Mouse (Mus musculus) erythroblast, embryonic 14.5 days (primary cell): ENCODE data around the gene Sdf2l1. TPM values are rescaled to one million over a fixed set of nuclear protein-coding genes. Genes with fewer than 3 reads are reported as not detected.
A peak's percentile ranks its signal among the peaks of the same experiment; 100 is the strongest.

Source experiments
- H3K27me3 ChIP-seq: 2 replicates; pipeline ENCODE4 v1.6.1; 2012; ENCODE audit warnings: inconsistent platforms; ENCODE audit not compliant: control insufficient read depth
- H3K36me3 ChIP-seq: 2 replicates; pipeline ENCODE4 v1.6.1; 2012; ENCODE audit warnings: mild to moderate bottlenecking, inconsistent platforms; ENCODE audit not compliant: control insufficient read depth
- H3K4me1 ChIP-seq: 2 replicates; pipeline ENCODE4 v1.6.1; 2012; ENCODE audit warnings: inconsistent platforms; ENCODE audit not compliant: control insufficient read depth
- H3K4me3 ChIP-seq: replicated peaks from 2 replicates; pipeline ENCODE3; 2012; ENCODE audit warnings: moderate library complexity, mild to moderate bottlenecking, inconsistent platforms
- H3K9me3 ChIP-seq: 2 replicates; pipeline ENCODE4 v1.6.1; 2012; ENCODE audit warnings: low read length, inconsistent platforms, mixed read lengths; ENCODE audit not compliant: control insufficient read depth
- GATA1 ChIP-seq: IDR thresholded peaks from 2 replicates; pipeline ENCODE4 v1.6.1; 2012; ENCODE audit warnings: low read length, inconsistent platforms, mixed read lengths
- TAL1 ChIP-seq: IDR thresholded peaks from 3 replicates; pipeline ENCODE4 v1.6.1; 2012; ENCODE audit warnings: low read length, inconsistent platforms, mixed read lengths
- polyA plus RNA-seq: library from polyadenylated mRNA; stranded (reverse); fragments of >175 nt; gene quantifications from 2 replicates; pipeline ENCODE4 v1.2.3, GENCODE M21; 2012

Gene Sdf2l1
- polyA plus RNA-seq, 1 experiment: 8.8 TPM

- Histone ChIP-seq H3K27me3 (no peaks in the 10 kb centered on the region), H3K9me3 (no peaks in the 10 kb centered on the region), H3K4me1 (peaks cover 48% of the 10 kb centered on the region), H3K36me3 (peaks cover 18% of the 10 kb centered on the region), H3K4me3 (no peak overlapping the region)
- TF ChIP-seq GATA1 (no peak), TAL1 (no peak)
These were observed 4.9 kb downstream of the Sdf2l1 start for GRCm38 (mm10) chr16:17127292-17127691.

- H3K27me3 ChIP-seq: no peaks in the 10 kb centered on the region
- no peak for TF ChIP-seq GATA1
- no peak for TF ChIP-seq TAL1
- H3K4me3 ChIP-seq: peak within 1 kb of the TSS; percentile 72
- peaks cover 30% of the 10 kb centered on the region for H3K4me1 ChIP-seq
- peaks cover 32% of the 10 kb centered on the region for H3K36me3 ChIP-seq
- no peaks in the 10 kb centered on the region for H3K9me3 ChIP-seq
These were observed 7.2 kb downstream of the Sdf2l1 start, which contains the start of gene 2610318N02Rik for GRCm38 (mm10) chr16:17124871-17125520. Gene 2610318N02Rik, minus strand, starts transcription at chr16:17125167.

- TF ChIP-seq GATA1: no peak
- no peak for TF ChIP-seq TAL1
- Histone ChIP-seq H3K4me1 (peaks cover 28% of the 10 kb centered on the region), H3K4me3 (peak overlapping the region; percentile 72), H3K9me3 (no peaks in the 10 kb centered on the region), H3K27me3 (no peaks in the 10 kb centered on the region), H3K36me3 (peaks cover 33% of the 10 kb centered on the region)
These were observed 7.9 kb downstream of the Sdf2l1 start for GRCm38 (mm10) chr16:17124119-17124870.

GRCm38 (mm10) chr16:17121569-17121968 lies 10.6 kb downstream of the Sdf2l1 start:
- Histone ChIP-seq H3K36me3 (peaks cover 39% of the 10 kb centered on the region), H3K4me3 (no peak overlapping the region)
- no peak for TF ChIP-seq GATA1
- no peak for TF ChIP-seq TAL1

GRCm38 (mm10) chr16:17117309-17117799 lies 14.8 kb downstream of the Sdf2l1 start:
- no peaks in the 10 kb centered on the region for H3K4me1 ChIP-seq
- H3K27me3 ChIP-seq: no peaks in the 10 kb centered on the region
- no peak overlapping the region for H3K4me3 ChIP-seq
- H3K9me3 ChIP-seq: no peaks in the 10 kb centered on the region
- H3K36me3 ChIP-seq: peaks cover 52% of the 10 kb centered on the region
- TF ChIP-seq TAL1: no peak
- no peak for TF ChIP-seq GATA1

More at GRCm38 (mm10) chr16:17121569-17121968, 10.6 kb downstream of the Sdf2l1 start:
- H3K27me3 ChIP-seq: no peaks in the 10 kb centered on the region
- H3K4me1 ChIP-seq: peaks cover 28% of the 10 kb centered on the region
- no peaks in the 10 kb centered on the region for H3K9me3 ChIP-seq

GRCm38 (mm10) chr16:17110771-17111743 lies 21.1 kb downstream of the Sdf2l1 start, which contains the start of gene Ppil2:
Gene Ppil2, minus strand, starts transcription at chr16:17111257.
- Histone ChIP-seq H3K9me3 (no peaks in the 10 kb centered on the region), H3K4me3 (peak within 1 kb of the TSS; percentile 87), H3K36me3 (peaks cover 50% of the 10 kb centered on the region), H3K27me3 (no peaks in the 10 kb centered on the region), H3K4me1 (peaks cover 22% of the 10 kb centered on the region)
- TF ChIP-seq TAL1: no peak
- no peak for TF ChIP-seq GATA1

GRCm38 (mm10) chr16:17104600-17104999 lies 27.6 kb downstream of the Sdf2l1 start:
- Histone ChIP-seq H3K36me3 (peaks cover 94% of the 10 kb centered on the region), H3K9me3 (no peaks in the 10 kb centered on the region)

GRCm38 (mm10) chr16:17102630-17103220 lies 29.5 kb downstream of the Sdf2l1 start:
- peaks cover 3% of the 10 kb centered on the region; the same call in 1 of the 2 replicates for H3K4me1 ChIP-seq
- H3K27me3 ChIP-seq: no peaks in the 10 kb centered on the region
- H3K4me3 ChIP-seq: no peak overlapping the region
- TF ChIP-seq TAL1 (no peak), GATA1 (no peak)
- H3K9me3 ChIP-seq: no peaks in the 10 kb centered on the region
- peaks cover 94% of the 10 kb centered on the region for H3K36me3 ChIP-seq

More at GRCm38 (mm10) chr16:17104600-17104999, 27.6 kb downstream of the Sdf2l1 start:
- no peak overlapping the region for H3K4me3 ChIP-seq
- no peak for TF ChIP-seq GATA1
- no peak for TF ChIP-seq TAL1
- no peaks in the 10 kb centered on the region for H3K27me3 ChIP-seq
- H3K4me1 ChIP-seq: peaks cover 6% of the 10 kb centered on the region
